Mouse (Mus musculus): Measurements from ENCODE around the gene Gm20721. TPM values are rescaled to one million over a fixed set of nuclear protein-coding genes. Genes with fewer than 3 reads are reported as not detected.
"Not testable (repeated sequence)": the region's sequence is repeated elsewhere in the genome, so short reads cannot be mapped to it uniquely, and the experiment has no call there.

Gene Gm20721
- polyA plus RNA-seq (2012; rRNA removed) = 0.06 TPM in 1 of 2 replicates, not detected in the other

GRCm38 (mm10) chr2:174346612-174346998 is at the start of gene Gm20721:
Gene Gm20721 (minus strand): TSS chr2:174346712.
- Histone ChIP-seq H3K4me1 (ENCODE audit: control insufficient read depth, insufficient read depth, low read length) (peaks cover 11% of the 10 kb centered on the region), H3K4me3 (ENCODE audit: insufficient read depth, low read length) (no peak within 1 kb of the TSS), H3K27ac (ENCODE audit: insufficient read depth, low read length) (no peak within 1 kb of the TSS)
- TF ChIP-seq CTCF (IDR thresholded peaks at IDR 0.05; ENCODE audit: extremely low read depth, insufficient read depth, low read length) (no peak), POLR2A (IDR thresholded peaks at IDR 0.05; ENCODE audit: extremely low read depth, insufficient read depth, low read length) (no peak)

GRCm38 (mm10) chr2:174393383-174393782 is 46.9 kb upstream of the Gm20721 start:
- TF ChIP-seq CTCF (IDR thresholded peaks at IDR 0.05; ENCODE audit: extremely low read depth, insufficient read depth, low read length) (no peak), POLR2A (IDR thresholded peaks at IDR 0.05; ENCODE audit: extremely low read depth, insufficient read depth, low read length) (no peak)
- no peak overlapping the region for H3K4me3 ChIP-seq (ENCODE audit: insufficient read depth, low read length)
- H3K4me1 ChIP-seq (ENCODE audit: control insufficient read depth, insufficient read depth, low read length) = no peaks in the 10 kb centered on the region; the same call in 1 of the 2 replicates
- H3K27ac ChIP-seq (ENCODE audit: insufficient read depth, low read length) = no peak overlapping the region

- TF ChIP-seq CTCF (IDR thresholded peaks at IDR 0.05; ENCODE audit: extremely low read depth, insufficient read depth, low read length) (no peak), POLR2A (IDR thresholded peaks at IDR 0.05; ENCODE audit: extremely low read depth, insufficient read depth, low read length) (no peak)
Observed at GRCm38 (mm10) chr2:174392554-174392953, 46.0 kb upstream of the Gm20721 start.

GRCm38 (mm10) chr2:174391936-174392335 is 45.4 kb upstream of the Gm20721 start:
- TF ChIP-seq CTCF (IDR thresholded peaks at IDR 0.05; ENCODE audit: extremely low read depth, insufficient read depth, low read length) (no peak), POLR2A (IDR thresholded peaks at IDR 0.05; ENCODE audit: extremely low read depth, insufficient read depth, low read length) (no peak)
- Histone ChIP-seq H3K4me1 (ENCODE audit: control insufficient read depth, insufficient read depth, low read length) (no peaks in the 10 kb centered on the region), H3K4me3 (ENCODE audit: insufficient read depth, low read length) (no peak overlapping the region), H3K27ac (ENCODE audit: insufficient read depth, low read length) (no peak overlapping the region)

More at GRCm38 (mm10) chr2:174392554-174392953, 46.0 kb upstream of the Gm20721 start:
- H3K4me3 ChIP-seq (ENCODE audit: insufficient read depth, low read length) = no peak overlapping the region
- no peak overlapping the region for H3K27ac ChIP-seq (ENCODE audit: insufficient read depth, low read length)
- H3K4me1 ChIP-seq (ENCODE audit: control insufficient read depth, insufficient read depth, low read length) = no peaks in the 10 kb centered on the region; the same call in 1 of the 2 replicates

GRCm38 (mm10) chr2:174381021-174381420 is 34.5 kb upstream of the Gm20721 start:
- Histone ChIP-seq H3K27ac (ENCODE audit: insufficient read depth, low read length) (no peak overlapping the region), H3K4me1 (ENCODE audit: control insufficient read depth, insufficient read depth, low read length) (no peaks in the 10 kb centered on the region), H3K4me3 (ENCODE audit: insufficient read depth, low read length) (no peak overlapping the region)
- TF ChIP-seq CTCF (IDR thresholded peaks at IDR 0.05; ENCODE audit: extremely low read depth, insufficient read depth, low read length) (no peak), POLR2A (IDR thresholded peaks at IDR 0.05; ENCODE audit: extremely low read depth, insufficient read depth, low read length) (no peak)

GRCm38 (mm10) chr2:174366571-174366970 is 20.1 kb upstream of the Gm20721 start:
- TF ChIP-seq CTCF (IDR thresholded peaks at IDR 0.05; ENCODE audit: extremely low read depth, insufficient read depth, low read length) = no peak
- no peak for TF ChIP-seq POLR2A (IDR thresholded peaks at IDR 0.05; ENCODE audit: extremely low read depth, insufficient read depth, low read length)
- Histone ChIP-seq H3K4me3 (ENCODE audit: insufficient read depth, low read length) (no peak overlapping the region), H3K4me1 (ENCODE audit: control insufficient read depth, insufficient read depth, low read length) (no peaks in the 10 kb centered on the region), H3K27ac (ENCODE audit: insufficient read depth, low read length) (no peak overlapping the region)

GRCm38 (mm10) chr2:174359656-174360055 is 13.1 kb upstream of the Gm20721 start:
- Histone ChIP-seq H3K4me1 (ENCODE audit: control insufficient read depth, insufficient read depth, low read length) (no peaks in the 10 kb centered on the region), H3K4me3 (ENCODE audit: insufficient read depth, low read length) (no peak overlapping the region), H3K27ac (ENCODE audit: insufficient read depth, low read length) (no peak overlapping the region)
- TF ChIP-seq POLR2A (IDR thresholded peaks at IDR 0.05; ENCODE audit: extremely low read depth, insufficient read depth, low read length) (no peak), CTCF (IDR thresholded peaks at IDR 0.05; ENCODE audit: extremely low read depth, insufficient read depth, low read length) (no peak)

- no peaks in the 10 kb centered on the region for H3K4me1 ChIP-seq (ENCODE audit: control insufficient read depth, insufficient read depth, low read length)
- H3K4me3 ChIP-seq (ENCODE audit: insufficient read depth, low read length) = no peak overlapping the region
- TF ChIP-seq CTCF (IDR thresholded peaks at IDR 0.05; ENCODE audit: extremely low read depth, insufficient read depth, low read length) = no peak
- no peak for TF ChIP-seq POLR2A (IDR thresholded peaks at IDR 0.05; ENCODE audit: extremely low read depth, insufficient read depth, low read length)
- H3K27ac ChIP-seq (ENCODE audit: insufficient read depth, low read length) = no peak overlapping the region
Observed at GRCm38 (mm10) chr2:174358516-174358915, 12.0 kb upstream of the Gm20721 start.

GRCm38 (mm10) chr2:174346999-174347668 is 622 bp upstream of the Gm20721 start:
- not testable (repeated sequence) for H3K27ac ChIP-seq (ENCODE audit: insufficient read depth, low read length); H3K4me3 ChIP-seq (ENCODE audit: insufficient read depth, low read length)
- H3K4me1 ChIP-seq (ENCODE audit: control insufficient read depth, insufficient read depth, low read length) = peaks cover 11% of the 10 kb centered on the region

GRCm38 (mm10) chr2:174344996-174345395 is 1.5 kb downstream of the Gm20721 start:
- no peak for TF ChIP-seq CTCF (IDR thresholded peaks at IDR 0.05; ENCODE audit: extremely low read depth, insufficient read depth, low read length)
- TF ChIP-seq POLR2A (IDR thresholded peaks at IDR 0.05; ENCODE audit: extremely low read depth, insufficient read depth, low read length) = no peak
- H3K27ac ChIP-seq (ENCODE audit: insufficient read depth, low read length) = no peak overlapping the region
- H3K4me1 ChIP-seq (ENCODE audit: control insufficient read depth, insufficient read depth, low read length) = peaks cover 11% of the 10 kb centered on the region

More at GRCm38 (mm10) chr2:174344996-174345395, 1.5 kb downstream of the Gm20721 start:
- no peak overlapping the region for H3K4me3 ChIP-seq (ENCODE audit: insufficient read depth, low read length)

All from cortical plate, adult 2 months (tissue).